18 mouse cellular contexts compared by ENCODE assay signal in genomic region chr14:32009715-32010114, GRCm38 (mm10). TPM values are rescaled to one million over a fixed set of nuclear protein-coding genes. Genes with fewer than 3 reads are reported as not detected.
"Had no signal": no experiment of that assay in that cellular context is flagged by ENCODE, and none has a peak within 500 bp of the region (broad histone marks: within the 10 kb centered on the region; RNA-seq: fewer than 3 reads in every experiment).

No protein-coding gene starts in this region.

- DNase-seq: heart, postnatal 10 days; heart, postnatal 14 days; heart, postnatal 36 days; heart, postnatal 4 days; kidney, adult 11 months; kidney, adult 18-20 months; kidney, adult 2 months; kidney, adult 8-10 months; kidney, adult 9 months; kidney, postnatal 10 days; kidney, postnatal 14 days; kidney, postnatal 25 days; kidney, postnatal 36 days; kidney, postnatal 4 days; layer of hippocampus, adult 9-11 months; layer of hippocampus, postnatal 36 days had no signal

RNA-seq across cellular contexts. Expression of gene Galnt15, which starts 19.1 kb away (rescaled TPM):
- total RNA-seq: hematopoietic stem cell, adult 5-6 weeks had no signal
- polyA plus RNA-seq: inflammation-experienced regulatory T-cells, adult 6 months had no signal
